Mouse (Mus musculus): Measurements from ENCODE around the gene Clnk.

- no peak for TF ChIP-seq CTCF (IDR thresholded peaks at IDR 0.05; ENCODE audit: low read depth, low read length)
- no peak for TF ChIP-seq GATA1 (IDR thresholded peaks at IDR 0.05; ENCODE audit: borderline replicate concordance, low read length)
- TF ChIP-seq TAL1 (conservative IDR thresholded peaks at IDR 0.05; ENCODE audit: low read depth, low read length) = no peak
Measured at GRCm38 (mm10) chr5:38886623-38887275, 10.1 kb upstream of the Clnk start.

Data from G1E (cell line).